Mouse (Mus musculus) hindbrain, embryonic 14.5 days (tissue): ENCODE data around the gene Usp32. TPM values are rescaled to one million over a fixed set of nuclear protein-coding genes. Genes with fewer than 3 reads are reported as not detected.

Experiments used
- ATAC-seq: fragments of 200-750 bp; cut with Nextera tagmentation; 2 replicates; pipeline ENCODE4 v1.8.0; 2017; ENCODE audit warnings: moderate number of reproducible peaks, mild to moderate bottlenecking, moderate TSS enrichment, moderate library complexity; ENCODE audit not compliant: low FRiP score
- DNase-seq: peaks from one replicate; pipeline ENCODE4 v3.0.0-alpha.2; 2015; ENCODE audit warnings: low spot score
- H3K27ac ChIP-seq: fragments of 300-500 bp; sonication (generic); 2 replicates; pipeline ENCODE4 v1.5.1; 2014; ENCODE audit warnings: mild to moderate bottlenecking, moderate library complexity
- H3K27me3 ChIP-seq: fragments of 300-500 bp; sonication (generic); 2 replicates; pipeline ENCODE4 v1.6.1; 2014; ENCODE audit warnings: mild to moderate bottlenecking, low read length, mixed read lengths; ENCODE audit not compliant: control insufficient read depth, insufficient read depth
- H3K36me3 ChIP-seq: fragments of 300-500 bp; sonication (generic); replicated peaks from 2 replicates; pipeline ENCODE4 v1.6.1; 2014; ENCODE audit not compliant: control insufficient read depth, insufficient read depth
- H3K4me1 ChIP-seq: fragments of 300-500 bp; sonication (generic); replicated peaks from 2 replicates; pipeline ENCODE4 v1.6.1; 2014; ENCODE audit warnings: antibody characterized with exemption, low read length, mixed read lengths; ENCODE audit not compliant: control insufficient read depth, insufficient read depth
- H3K4me2 ChIP-seq: fragments of 300-500 bp; sonication (generic); replicated peaks from 2 replicates; pipeline ENCODE4 v1.6.1; 2014; ENCODE audit warnings: mild to moderate bottlenecking, moderate library complexity
- H3K4me3 ChIP-seq: fragments of 300-500 bp; sonication (generic); replicated peaks from 2 replicates; pipeline ENCODE4 v1.5.1; 2014; ENCODE audit warnings: mild to moderate bottlenecking, low read length
- H3K9ac ChIP-seq: fragments of 300-500 bp; sonication (generic); 2 replicates; pipeline ENCODE4 v1.6.1; 2014
- H3K9me3 ChIP-seq: fragments of 300-500 bp; sonication (generic); 2 replicates; pipeline ENCODE4 v1.6.1; 2016; ENCODE audit warnings: low read length; ENCODE audit not compliant: control insufficient read depth
- WGBS: fragments of 180-500 bp; shearing (Covaris S2); extraction: QIAGEN DNeasy Blood & Tissue Kit; methylation state at CpG from one replicate; pipeline ENCODE4 v1.1.7; 2014; 5-methylcytosine and 5-hydroxymethylcytosine counted together
- polyA plus RNA-seq: library from polyadenylated mRNA; unstranded; fragments of >200 nt; fragmentation: Nextera tagmentation; extraction: Ambion mirVana; gene quantifications from 2 replicates; pipeline ENCODE4 v1.2.1, GENCODE M21; 2014

Usp32 gene
- polyA plus RNA-seq, 1 experiment from 2014 or later: 18.8 TPM

DNA sequence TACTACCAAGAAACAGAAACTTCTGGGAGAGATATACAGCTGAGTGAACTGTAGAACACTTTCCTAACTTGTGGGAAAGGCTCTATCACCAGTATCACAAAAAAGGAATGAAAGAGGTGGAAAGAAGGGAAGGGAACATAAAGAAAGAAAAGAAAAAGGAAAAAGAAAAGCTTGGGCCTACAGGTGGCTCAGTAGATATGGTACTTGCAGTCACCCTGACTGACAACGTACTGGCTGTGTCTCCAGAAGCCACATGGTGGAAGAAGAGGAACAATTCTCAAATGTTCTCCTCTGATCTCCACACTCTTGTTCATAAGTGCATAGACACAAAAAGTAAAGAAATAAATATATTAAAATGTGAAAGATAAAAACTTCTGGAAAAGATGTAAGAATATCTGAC, 11.1 kb downstream of the Usp32 start:
- Histone ChIP-seq H3K27ac (no peak overlapping the region), H3K4me3 (no peak overlapping the region), H3K36me3 (no peaks in the 10 kb centered on the region), H3K27me3 (no peaks in the 10 kb centered on the region), H3K9me3 (no peaks in the 10 kb centered on the region), H3K4me2 (no peak overlapping the region), H3K4me1 (no peaks in the 10 kb centered on the region), H3K9ac (no peak overlapping the region)
- ATAC-seq (no peak), DNase-seq (no peak)
- WGBS: 90% methylated on average over 1 of the region's 1 CpGs

DNA sequence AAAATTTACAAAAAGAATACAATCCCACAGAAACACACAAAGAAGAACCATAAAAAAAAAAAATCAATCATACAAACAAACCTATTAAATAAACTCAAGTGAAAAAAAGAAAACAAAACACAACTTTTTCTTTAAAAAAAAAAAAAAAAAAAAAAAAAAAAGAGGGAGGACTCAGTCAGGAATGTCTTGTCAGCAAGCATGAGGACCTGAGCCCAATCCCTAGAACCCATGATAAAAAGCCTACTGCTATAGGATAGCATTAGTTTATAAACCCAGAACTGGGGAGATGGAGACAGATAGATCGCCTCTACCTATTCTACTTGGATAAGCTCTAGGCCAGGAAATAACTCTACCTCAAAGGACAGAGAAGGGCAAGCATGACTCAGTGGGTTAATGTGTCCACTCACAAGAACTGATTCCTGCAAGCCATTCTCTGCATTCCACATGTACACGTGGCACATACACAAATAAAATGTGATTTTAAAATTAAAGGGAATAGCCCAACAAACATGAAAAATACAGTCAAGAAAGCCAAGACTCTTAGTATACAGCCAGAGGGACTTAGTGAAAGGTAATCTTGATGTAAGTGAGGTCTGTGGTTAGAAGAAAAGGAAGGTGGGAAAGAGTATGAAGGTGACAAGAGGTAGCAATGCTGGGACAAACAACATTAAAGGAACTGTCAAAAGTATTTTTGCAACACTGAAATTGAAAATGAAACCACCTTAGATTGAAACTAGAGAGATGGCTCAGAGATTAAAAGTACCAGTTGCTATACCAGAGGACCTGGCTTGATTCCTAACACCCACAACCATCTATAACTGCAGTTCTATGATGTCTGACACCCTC, 13.5 kb downstream of the Usp32 start:
- no peak for DNase-seq
- no peak for ATAC-seq
- no peaks in the 10 kb centered on the region for H3K36me3 ChIP-seq
- no peaks in the 10 kb centered on the region for H3K9me3 ChIP-seq
- H3K27me3 ChIP-seq: no peaks in the 10 kb centered on the region
- H3K4me2 ChIP-seq: no peak overlapping the region
- no peak overlapping the region for H3K9ac ChIP-seq
- WGBS: 87% methylated on average over 2 of the region's 2 CpGs
- H3K4me3 ChIP-seq: no peak overlapping the region
- H3K4me1 ChIP-seq: no peaks in the 10 kb centered on the region
- H3K27ac ChIP-seq: no peak overlapping the region

DNA sequence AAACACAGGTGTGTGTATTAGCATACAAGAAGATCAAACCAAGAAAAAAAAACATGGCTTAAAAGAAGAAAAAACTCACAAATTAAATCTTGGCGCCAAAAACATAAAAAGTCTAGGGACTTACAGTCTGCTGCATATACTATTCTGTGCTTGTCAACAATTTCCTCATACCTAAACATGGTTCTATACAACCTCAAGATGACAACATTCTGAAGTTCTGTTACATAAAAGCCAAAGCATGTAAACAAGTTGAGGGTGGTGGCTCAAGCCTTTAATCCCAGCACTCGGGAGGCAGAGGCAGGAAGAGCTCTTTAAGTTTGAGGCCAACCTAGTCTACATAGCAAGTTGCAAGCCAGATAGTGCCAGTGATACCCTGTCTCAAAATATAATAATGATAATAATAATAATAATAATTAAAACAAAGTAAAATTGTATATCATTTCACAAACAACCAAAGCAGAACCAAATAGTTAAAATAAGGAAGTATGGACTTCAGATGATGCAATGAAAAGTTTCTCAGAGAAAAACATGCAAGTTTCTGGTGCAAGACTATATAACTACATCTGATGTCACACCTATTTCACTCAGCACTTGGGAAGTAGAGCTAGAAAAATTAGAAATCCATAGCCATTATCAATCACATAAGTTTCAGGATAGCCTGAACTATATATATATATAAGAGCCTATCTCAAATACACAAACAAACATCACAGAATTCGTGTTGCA, 16.5 kb downstream of the Usp32 start:
- Histone ChIP-seq H3K9ac (no peak overlapping the region), H3K4me2 (no peak overlapping the region), H3K4me1 (no peaks in the 10 kb centered on the region), H3K27me3 (no peaks in the 10 kb centered on the region), H3K36me3 (no peaks in the 10 kb centered on the region), H3K4me3 (no peak overlapping the region), H3K27ac (no peak overlapping the region), H3K9me3 (no peaks in the 10 kb centered on the region)
- ATAC-seq (no peak), DNase-seq (no peak)
- 89% methylated on average over 3 of the region's 3 CpGs for WGBS

DNA sequence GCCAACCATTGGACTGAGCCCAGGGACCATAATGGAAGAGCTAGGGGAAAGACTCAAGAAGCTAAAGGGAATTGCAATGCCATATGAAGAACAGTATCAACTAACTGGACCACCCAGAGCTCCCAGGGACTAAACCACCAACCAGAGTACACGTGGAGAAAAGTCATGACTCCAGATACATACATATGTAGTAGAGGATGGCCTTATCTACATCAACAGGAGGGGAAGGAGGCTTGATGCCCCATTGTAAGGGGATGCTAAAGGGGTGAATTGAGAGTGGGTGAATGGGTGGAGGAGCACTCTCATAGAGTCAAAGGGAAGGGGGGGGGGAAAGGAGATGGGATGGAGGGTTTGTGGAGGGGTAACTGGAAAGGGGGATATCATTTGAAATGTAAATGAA, 17.9 kb downstream of the Usp32 start:
- no peak overlapping the region for H3K4me2 ChIP-seq
- no peak for ATAC-seq
- no peaks in the 10 kb centered on the region for H3K9me3 ChIP-seq
- H3K27ac ChIP-seq: no peak overlapping the region
- H3K27me3 ChIP-seq: no peaks in the 10 kb centered on the region
- H3K36me3 ChIP-seq: no peaks in the 10 kb centered on the region
- no peaks in the 10 kb centered on the region for H3K4me1 ChIP-seq
- no peak overlapping the region for H3K4me3 ChIP-seq
- no peak overlapping the region for H3K9ac ChIP-seq
- 92% methylated on average over 1 of the region's 1 CpGs for WGBS
- no peak for DNase-seq

DNA sequence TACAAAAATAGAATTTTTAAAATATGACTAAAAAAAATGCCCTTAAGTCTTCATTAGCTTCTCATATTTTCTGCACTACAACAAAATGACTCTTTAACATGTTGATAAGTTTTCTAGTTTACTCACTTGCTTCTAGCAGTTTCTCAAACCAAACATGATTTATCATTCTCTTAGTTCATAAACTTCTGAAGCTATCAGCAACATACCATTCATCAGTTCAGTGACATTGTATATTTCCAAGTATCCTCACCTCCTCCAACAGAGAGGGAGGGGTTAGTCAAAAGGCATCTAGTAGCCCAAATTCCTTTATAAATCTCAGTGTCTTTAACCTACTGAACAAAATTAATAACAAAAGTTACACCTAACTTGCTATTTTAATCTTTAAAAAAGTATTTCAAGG, 22.8 kb downstream of the Usp32 start:
- Histone ChIP-seq H3K4me3 (no peak overlapping the region), H3K4me1 (no peaks in the 10 kb centered on the region), H3K27ac (no peak overlapping the region), H3K9me3 (no peaks in the 10 kb centered on the region), H3K4me2 (no peak overlapping the region), H3K36me3 (no peaks in the 10 kb centered on the region), H3K27me3 (no peaks in the 10 kb centered on the region), H3K9ac (no peak overlapping the region)
- ATAC-seq (no peak), DNase-seq (no peak)

DNA sequence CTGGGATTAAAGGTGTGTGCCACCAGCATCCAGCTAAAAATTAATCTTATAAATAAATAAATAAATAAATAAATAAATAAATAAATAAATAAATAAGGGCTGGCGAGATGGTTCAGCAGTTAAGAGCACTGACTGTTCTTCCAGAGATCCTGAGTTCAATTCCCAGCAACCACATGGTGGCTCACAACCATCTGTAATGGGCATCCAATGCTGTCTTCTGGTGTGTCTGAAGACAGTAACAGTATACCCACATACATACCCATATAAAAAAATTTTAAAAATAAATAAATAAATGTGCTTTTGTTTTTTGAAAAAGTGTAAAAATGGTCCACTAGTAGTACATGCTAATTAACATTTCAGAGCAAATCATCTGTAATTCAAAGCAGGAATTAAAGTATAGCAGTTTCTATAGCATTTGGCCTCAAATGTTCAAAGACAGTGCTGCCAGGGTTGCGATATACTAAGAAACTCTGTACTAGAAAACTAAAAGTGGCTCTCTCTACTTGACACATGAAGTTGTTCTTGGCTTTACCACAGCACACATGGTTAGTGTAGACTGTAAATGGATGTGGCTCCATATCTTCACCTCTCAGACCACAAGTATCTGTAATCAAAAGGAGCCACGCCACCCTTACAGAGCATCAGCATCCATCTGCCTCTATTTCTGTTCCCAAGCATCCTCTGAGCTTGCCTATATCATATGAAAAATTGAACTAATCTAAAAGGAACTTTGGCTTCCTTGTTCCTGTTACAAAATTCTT, 23.7 kb downstream of the Usp32 start:
- Histone ChIP-seq H3K27me3 (no peaks in the 10 kb centered on the region), H3K4me2 (no peak overlapping the region), H3K9ac (no peak overlapping the region), H3K36me3 (no peaks in the 10 kb centered on the region), H3K4me1 (no peaks in the 10 kb centered on the region), H3K4me3 (no peak overlapping the region), H3K9me3 (no peaks in the 10 kb centered on the region), H3K27ac (no peak overlapping the region)
- DNase-seq (no peak), ATAC-seq (no peak)
- WGBS: 96% methylated on average over 3 of the region's 3 CpGs

DNA sequence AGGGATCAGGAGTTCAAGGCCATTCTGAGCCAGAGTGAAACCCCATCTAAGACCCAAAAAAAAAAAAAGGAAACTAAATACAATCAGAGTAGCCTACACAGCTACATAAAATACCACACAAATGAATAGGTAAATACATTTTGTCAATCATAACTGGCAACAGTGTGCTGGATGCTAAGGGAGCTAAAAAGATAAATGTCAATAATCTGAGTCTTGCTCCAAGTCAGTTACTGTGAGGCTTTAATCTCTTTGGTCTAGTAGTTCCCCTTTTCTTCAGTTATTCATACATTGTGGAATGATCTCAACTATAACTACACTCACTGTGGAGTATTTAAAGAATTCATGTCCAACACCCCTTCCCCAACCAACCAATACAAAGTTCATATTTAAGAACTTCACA, 30.0 kb downstream of the Usp32 start:
- Histone ChIP-seq H3K4me1 (no peaks in the 10 kb centered on the region), H3K4me2 (no peak overlapping the region), H3K36me3 (0 out of 2 replicates have a peak, but pooled peaks cover 10% of the 10 kb centered on the region), H3K27me3 (no peaks in the 10 kb centered on the region), H3K27ac (no peak overlapping the region), H3K9me3 (no peaks in the 10 kb centered on the region), H3K4me3 (no peak overlapping the region), H3K9ac (no peak overlapping the region)
- no peak for DNase-seq
- ATAC-seq: no peak

DNA sequence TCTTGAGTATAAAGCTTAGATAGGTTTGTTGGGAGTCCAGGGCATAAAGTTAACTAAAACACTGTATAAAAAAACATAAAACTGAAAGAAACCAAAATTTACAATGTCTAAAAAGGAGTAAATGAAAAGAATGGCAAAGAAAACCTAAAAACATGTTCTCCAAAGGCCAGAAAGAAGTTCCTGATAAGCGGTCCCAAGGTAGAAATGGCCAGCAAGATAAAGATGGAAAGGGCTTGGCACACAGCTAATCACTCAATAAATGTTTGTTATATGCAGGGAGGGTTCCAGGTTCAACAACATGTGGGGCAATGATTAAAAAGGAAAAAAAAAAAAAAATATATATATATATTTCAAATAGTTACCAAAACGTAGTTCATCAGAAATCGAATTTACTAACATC, 32.7 kb downstream of the Usp32 start:
- H3K4me2 ChIP-seq: no peak overlapping the region
- WGBS: 92% methylated on average over 3 of the region's 3 CpGs
- no peaks in the 10 kb centered on the region for H3K4me1 ChIP-seq
- H3K27ac ChIP-seq: no peak overlapping the region
- ATAC-seq (no peak), DNase-seq (no peak)
- no peak overlapping the region for H3K9ac ChIP-seq
- H3K4me3 ChIP-seq: no peak overlapping the region
- no peaks in the 10 kb centered on the region for H3K27me3 ChIP-seq
- H3K36me3 ChIP-seq: peaks cover 18% of the 10 kb centered on the region
- no peaks in the 10 kb centered on the region for H3K9me3 ChIP-seq

DNA sequence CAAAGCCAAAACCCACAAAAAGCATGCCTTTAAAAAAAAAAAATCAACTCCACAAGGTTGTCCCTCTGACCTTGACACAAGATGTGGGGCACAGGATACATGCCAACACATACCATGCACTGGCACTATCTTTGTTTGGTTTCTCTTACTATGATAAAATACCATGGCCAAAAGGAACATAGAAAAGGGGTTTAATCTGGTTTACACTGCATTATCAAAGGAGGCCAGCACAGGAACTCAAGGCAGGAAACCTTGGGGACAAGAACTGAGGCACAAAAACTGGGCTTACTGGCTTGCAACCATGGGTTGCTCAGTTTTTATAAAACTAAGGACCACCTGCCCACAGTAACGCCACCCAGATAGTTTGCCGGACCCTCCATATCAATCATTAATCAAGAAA, 34.1 kb downstream of the Usp32 start:
- H3K36me3 ChIP-seq: peaks cover 15% of the 10 kb centered on the region
- no peak overlapping the region for H3K4me3 ChIP-seq
- H3K4me2 ChIP-seq: no peak overlapping the region
- ATAC-seq (no peak), DNase-seq (no peak)
- no peak overlapping the region for H3K9ac ChIP-seq
- WGBS: 92% methylated on average over 2 of the region's 2 CpGs
- no peaks in the 10 kb centered on the region for H3K4me1 ChIP-seq
- H3K9me3 ChIP-seq: no peaks in the 10 kb centered on the region
- H3K27me3 ChIP-seq: no peaks in the 10 kb centered on the region
- no peak overlapping the region for H3K27ac ChIP-seq
